Mouse (Mus musculus) heart, adult 2 months (tissue): Measurements from ENCODE around the gene Cd3g.

Experiments used
- CTCF ChIP-seq: fragments of 200-600 bp; IDR thresholded peaks from 2 replicates; pipeline ENCODE4 v1.8.1; 2022; ENCODE audit warnings: antibody characterized with exemption, mild to moderate bottlenecking, moderate library complexity
- POLR2A ChIP-seq: fragments of 200-500 bp; IDR thresholded peaks from 2 replicates; pipeline ENCODE4 v1.6.1; 2011; ENCODE audit warnings: mild to moderate bottlenecking, low read depth, low read length, control low read depth; ENCODE audit not compliant: insufficient read depth

GRCm38 (mm10) chr9:44999171-44999570 is 18.9 kb upstream of the Cd3g start:
- no peak for TF ChIP-seq CTCF
- TF ChIP-seq POLR2A, result no peak
